Mouse (Mus musculus) spleen, postnatal 10 days (tissue): ENCODE data around the gene Ensa.
"Not testable (repeated sequence)": the region's sequence is repeated elsewhere in the genome, so short reads cannot be mapped to it uniquely, and the experiment has no call there.

Source experiments
- DNase-seq, 2 experiments: peaks; one replicate each; pipeline ENCODE4 v3.0.0; 2021 to 2022; ENCODE audit warnings: low spot score in 2 of 2

Ensa gene

GRCm38 (mm10) chr3:95643097-95643496 is 18.3 kb downstream of the Ensa start:
- no peak for DNase-seq

DNA sequence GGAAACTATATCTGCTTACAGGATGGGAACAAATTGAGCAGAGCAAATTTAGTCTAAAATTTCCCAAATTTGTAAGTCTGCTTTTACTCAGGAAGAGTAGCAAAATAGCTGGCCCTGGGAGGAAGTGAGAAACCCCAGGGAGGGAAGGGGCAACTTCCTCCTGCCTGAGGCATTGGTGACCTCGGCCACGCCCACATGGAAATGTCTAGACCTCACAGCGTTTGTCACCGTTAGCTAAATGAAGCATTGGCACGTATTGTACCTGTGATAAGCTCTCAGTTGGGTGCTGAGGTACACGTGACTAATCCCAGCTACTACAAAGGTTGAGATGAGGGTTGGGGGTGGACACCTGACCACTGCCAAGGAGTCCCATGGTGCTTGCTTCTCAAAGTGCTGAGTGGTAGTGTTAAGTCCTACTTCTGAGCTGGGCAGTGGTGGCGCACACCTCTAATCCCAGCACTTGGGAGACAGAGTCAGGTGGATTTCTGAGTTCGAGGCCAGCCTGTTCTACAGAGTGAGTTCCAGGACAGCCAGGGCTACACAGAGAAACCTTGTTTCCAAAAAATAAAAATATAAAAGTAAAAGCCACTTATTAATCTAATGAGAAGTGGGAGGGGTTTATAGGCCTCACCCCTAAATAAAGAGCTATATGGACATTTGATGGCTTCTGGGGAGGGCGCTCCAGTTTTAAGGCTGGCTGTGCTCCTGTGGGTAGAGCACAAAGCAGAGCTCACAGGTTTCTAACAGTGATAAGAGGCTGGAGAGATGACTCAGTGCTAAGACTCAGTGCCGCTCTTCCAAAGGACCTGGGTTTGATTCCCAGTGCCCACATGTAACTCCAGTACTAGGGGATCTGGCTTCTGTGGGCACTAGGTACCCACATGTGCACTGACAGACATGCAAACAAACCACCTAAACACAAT is 20.8 kb downstream of the Ensa start:
- DNase-seq, result peak in 1 of 2 experiments; percentile 79

DNA sequence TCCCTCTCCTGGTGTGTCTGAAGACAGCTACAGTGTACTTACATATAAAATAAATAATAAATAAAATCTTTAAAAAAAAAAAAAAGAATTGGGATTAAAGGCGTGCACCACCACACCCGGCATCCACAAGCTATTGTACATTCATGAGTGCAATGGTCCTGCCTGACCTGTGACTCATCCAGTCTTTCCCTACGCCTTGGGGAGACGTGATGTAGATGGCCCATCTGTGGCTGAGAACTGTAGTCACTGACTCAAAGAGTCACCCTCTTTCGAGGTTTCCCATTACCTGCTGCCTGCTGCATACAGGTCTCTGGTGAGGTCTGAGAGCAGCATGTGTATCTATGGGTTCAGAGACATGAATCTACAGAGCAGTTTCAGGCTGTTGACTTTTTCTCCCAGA is 23.2 kb downstream of the Ensa start:
- DNase-seq, result no peak

GRCm38 (mm10) chr3:95650276-95651032 is 25.7 kb downstream of the Ensa start:
- no peak for DNase-seq

DNA sequence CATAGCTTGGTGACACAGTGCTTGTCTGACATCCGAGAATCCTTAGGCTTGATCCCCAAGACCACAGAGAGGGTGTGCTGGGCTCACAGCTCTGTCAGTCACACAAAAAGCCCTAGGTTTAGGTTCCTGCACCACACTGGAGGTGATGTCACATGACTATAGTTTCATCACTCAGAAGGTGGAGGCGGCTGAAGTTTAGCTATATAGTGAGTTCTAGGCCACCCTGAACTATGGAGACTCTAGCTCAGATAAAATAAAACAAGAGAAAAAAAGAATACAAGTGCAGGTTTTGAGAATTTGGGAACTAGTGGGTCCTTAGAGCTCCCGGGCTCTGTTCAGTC is 26.2 kb downstream of the Ensa start:
- DNase-seq, result no peak

DNA sequence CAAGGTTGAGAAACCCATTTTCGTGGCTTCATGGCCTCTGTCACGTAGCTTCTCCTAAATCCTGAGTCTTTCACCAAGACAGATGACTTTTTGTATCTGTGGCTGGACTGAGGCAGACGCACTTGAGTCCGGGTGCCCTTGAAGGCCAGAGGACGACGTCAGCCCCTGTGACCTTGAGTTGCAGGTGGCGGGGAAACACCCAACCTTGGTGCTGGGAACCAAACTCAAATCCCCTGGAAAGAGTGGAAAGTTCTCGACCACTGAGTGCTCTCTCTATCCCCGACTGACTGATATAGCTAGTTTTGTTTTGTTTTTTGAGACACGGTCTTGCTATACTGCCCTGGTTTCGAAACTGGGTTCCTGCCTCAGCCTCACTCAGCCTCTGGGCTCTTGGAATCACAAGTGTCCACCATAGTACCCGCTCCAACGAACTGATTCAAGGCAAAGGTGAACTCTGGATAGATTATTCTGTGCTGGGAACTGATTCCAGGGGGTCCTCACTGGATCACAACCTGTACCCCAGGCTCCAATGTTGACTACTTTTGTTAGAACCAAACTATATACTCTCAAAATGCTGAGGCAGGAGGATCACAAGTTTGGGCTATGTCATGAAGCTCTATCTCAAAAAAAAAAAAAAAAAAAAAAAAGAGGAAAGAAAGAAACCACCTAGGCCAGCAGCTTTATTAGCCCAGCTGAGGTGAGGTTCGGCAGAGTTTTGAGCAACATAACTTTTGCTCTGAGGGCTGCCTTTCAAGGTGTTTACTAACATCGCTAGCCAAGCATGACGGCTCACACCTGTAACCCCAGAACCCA is 26.8 kb downstream of the Ensa start:
- DNase-seq, result no peak

DNA sequence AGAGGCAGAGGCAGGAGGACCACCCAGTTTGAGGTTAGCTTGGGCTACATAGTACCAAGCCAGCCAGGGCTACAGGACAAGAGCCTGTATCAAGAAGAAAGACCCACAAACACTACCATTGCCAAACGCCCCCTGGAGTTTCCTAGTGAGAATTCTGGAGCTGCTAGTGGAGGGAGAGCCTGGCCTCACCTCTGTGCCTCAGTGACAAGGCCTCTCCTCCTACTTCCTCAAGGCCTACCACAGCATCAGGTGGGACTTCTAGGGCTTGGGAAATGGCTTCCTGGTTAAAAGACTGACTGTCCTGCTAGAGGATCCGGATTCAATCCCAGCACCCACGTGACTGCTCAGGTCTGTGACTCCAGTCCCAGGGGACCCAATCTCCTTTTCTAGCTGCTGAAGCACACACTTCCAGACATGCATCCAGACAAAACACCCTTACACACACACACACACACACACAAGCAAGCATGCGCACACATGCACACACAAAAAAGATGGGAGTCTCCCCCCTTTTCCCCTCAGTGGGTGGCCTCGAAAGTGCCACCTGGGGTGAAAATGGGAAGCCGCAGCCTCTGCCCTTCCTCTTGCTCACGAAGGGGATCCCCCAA is 27.5 kb downstream of the Ensa start:
- peak in 1 of 2 experiments; percentile 56 for DNase-seq

DNA sequence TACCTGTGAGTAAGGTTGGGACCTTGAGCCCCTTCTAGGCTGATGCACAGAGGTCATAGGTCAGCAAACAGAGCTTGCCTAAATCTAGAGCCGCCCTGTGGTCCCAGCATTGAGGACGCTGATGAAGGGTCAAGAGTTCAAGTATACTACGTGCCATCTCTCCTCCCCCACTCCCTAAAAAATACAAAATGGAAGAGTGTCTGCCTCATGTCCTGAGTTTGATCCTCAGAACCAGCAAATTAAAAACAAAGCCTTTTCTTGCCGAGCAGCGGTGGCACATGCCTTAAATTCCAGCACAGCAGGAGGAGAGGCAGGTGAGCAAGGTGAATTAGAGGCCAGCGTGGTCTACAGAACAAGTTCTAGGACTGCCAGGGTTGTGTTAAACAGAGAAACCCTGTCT is 28.1 kb downstream of the Ensa start:
- DNase-seq, result no peak

- DNase-seq, result no peak
These were observed 28.8 kb downstream of the Ensa start for GRCm38 (mm10) chr3:95653473-95654034.

DNA sequence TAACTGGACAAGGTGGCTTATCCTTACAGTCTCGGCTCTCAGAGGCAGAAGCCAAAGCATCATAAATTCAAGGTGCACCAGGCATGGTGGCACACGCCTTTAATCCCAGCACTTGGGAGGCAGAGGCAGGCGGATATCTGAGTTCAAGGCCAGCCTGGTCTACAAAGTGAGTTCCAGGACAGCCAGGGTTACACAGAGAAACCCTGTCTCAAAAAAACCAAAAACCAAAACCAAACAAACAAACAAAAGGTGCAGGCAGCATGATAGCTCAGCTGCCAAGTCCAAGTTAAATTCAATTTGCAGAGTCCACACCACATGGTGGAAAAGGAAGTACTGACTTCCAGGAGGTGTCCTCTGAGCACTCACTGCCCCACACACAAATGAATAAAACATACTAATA is 29.6 kb downstream of the Ensa start:
- not testable (repeated sequence) for DNase-seq

- DNase-seq, result no peak
These were observed 30.6 kb downstream of the Ensa start for GRCm38 (mm10) chr3:95655437-95655836.

DNA sequence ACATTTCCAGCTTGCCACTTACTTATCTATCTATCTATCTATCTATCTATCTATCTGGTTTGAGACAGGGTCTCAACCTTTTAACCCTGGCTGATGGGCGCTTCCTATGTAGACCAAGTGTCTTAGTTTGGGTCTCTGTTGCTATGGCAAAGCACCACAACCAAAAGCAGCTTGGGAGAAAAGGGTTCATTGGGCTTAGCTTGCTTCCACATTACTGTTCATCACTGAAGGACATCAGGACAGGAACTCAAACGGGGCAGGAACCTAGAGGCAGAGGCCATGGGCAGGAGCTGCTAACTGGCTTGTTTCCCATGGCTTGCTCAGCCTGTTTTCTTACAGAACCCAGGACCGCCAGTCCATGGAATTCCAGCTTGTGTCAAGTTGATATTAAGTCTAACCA is 32.3 kb downstream of the Ensa start:
- no peak for DNase-seq

- no peak for DNase-seq
These were observed 32.9 kb downstream of the Ensa start for GRCm38 (mm10) chr3:95657711-95658110.

- DNase-seq, result peak; percentile 95 to 96
These were observed 33.6 kb downstream of the Ensa start, which contains the start of gene Mcl1 for GRCm38 (mm10) chr3:95658236-95658867. TSS of gene Mcl1 (plus strand) at chr3:95658788.

GRCm38 (mm10) chr3:95658868-95659712 is 34.3 kb downstream of the Ensa start:
- DNase-seq, result peak; percentile 75 to 79

DNA sequence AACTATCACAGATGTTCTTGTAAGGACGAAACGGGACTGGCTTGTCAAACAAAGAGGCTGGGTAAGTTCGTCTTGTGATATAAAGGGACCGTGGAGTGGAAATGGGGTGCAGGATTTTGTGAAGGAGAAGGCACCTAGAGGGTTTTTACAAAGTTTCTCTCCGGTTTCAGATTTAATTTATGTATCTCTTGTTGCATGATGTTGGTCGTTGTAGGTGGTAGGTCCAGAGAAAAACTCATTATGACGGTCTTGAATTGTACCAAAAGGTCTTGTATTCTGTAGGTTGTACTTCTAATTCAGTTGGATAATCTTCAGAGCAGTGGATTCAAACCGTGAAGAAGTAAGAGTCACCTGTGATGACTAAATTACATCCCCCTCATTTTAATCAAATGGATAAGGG is 35.2 kb downstream of the Ensa start:
- no peak for DNase-seq

DNA sequence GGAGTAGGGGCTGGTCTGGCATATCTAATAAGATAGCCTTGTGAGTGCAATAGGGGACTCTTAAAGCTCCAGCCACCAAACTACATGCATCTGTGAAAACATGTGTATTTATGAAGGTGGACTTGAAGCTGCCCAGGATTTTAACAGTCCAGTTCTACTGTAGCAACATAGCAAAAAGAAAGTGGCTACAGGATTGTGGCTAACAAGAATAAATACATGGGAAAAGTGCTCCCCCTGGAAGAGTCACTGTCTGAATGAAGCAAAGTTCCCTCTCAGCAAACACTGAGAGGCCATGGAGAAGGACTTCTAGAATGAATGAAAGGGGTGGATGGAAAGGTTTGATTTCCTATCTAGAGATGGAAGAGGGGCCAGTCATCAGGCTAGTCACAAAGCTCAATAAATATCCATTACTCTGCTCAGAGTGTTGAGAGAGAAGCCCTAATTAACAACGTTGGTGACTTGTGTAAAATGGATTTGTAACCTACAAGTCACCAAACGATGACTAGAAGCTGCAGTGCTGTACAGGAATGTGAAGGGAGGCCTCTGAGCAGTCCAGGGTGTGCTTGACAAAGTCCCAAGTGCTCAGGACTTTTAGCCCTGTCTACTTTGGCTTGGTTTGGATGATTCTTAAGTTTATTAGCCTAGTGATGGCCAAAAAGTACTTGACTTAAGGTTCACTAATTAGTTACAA is 36.1 kb downstream of the Ensa start:
- DNase-seq, result no peak

DNA sequence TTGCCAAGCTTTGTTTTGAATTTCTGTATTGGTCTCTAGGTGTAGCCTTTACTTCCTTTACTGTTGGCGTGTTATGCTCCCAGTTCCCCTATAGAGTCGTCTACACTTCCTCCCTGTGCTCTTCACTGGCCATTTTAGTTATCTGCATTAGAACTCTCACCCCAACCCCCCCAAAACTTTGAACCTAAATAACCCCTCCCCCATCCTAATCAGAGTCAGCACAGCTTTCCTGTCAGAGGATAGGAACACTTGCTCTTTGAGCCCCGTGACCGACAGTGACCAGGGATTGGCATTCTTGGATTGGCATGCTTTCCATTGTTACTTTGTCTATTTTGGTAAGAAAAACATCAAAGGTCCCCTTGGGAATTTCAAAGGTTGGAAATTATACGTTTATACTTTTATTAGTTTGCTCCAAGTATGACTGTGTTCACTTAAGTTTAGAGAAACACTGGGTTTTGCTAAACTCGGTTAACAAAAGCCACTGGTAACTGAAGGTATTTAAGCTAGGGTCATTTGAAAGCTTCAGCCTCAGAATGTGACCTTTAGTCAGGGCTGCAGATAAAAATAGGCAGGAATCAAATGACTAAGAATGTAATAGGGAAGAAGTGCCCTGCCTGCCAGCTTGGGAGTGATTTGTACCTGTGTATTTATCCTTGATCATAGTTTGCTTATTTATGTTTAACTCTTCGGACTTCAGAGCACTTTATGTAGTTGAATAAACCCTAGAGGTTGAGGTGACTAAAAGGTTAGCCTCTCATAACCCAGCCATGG is 37.3 kb downstream of the Ensa start:
- no peak for DNase-seq
